Mouse (Mus musculus): ENCODE measurements at regions not wholly inside any gene's neighbourhood (a gene's known extent, or its start where the extent isn't known, plus 50 kb on each side); places are given as distances from the start of the nearest gene placed in this dataset.

GRCm38 (mm10) chrX:12873698-12874144 is 111.8 kb upstream of the Med14 start:
- TF ChIP-seq CTCF (conservative IDR thresholded peaks at IDR 0.05; ENCODE audit: low read length) (peak; percentile 64), NANOG (IDR thresholded peaks at IDR 0.05; ENCODE audit: borderline replicate concordance, low read length) (no peak)

All from E14TG2a.4 (cell line).